Mouse (Mus musculus) effector memory CD4-positive, alpha-beta T cell, adult 5 months (primary cell): Measurements from ENCODE around the gene C7. TPM values are rescaled to one million over a fixed set of nuclear protein-coding genes. Genes with fewer than 3 reads are reported as not detected.

Experiments used
- polyA plus RNA-seq: library from polyadenylated mRNA; unstranded; fragments of 100-300 nt; shearing (Covaris generic); gene quantifications from one replicate; pipeline ENCODE4 v1.2.1, GENCODE M21; 2017

The C7 gene
- polyA plus RNA-seq: not detected

GRCm38 (mm10) chr15:5063635-5064034 lies at the start of gene C7:
C7 (minus strand) TSS chr15:5063740.

GRCm38 (mm10) chr15:5107686-5108654 lies 44.4 kb upstream of the C7 start, which contains the start of gene Card6:
Card6 (minus strand) TSS chr15:5108539.

Other genes starting within 250 kb of the C7 start
- not detected for gene Mroh2b, start 165.0 kb downstream of the C7 start, polyA plus RNA-seq
- gene Card6, start 44.8 kb upstream of the C7 start, polyA plus RNA-seq: 30.0 TPM
- gene Rpl37, start 52.9 kb upstream of the C7 start, polyA plus RNA-seq: 866 TPM
- gene Prkaa1, start 80.1 kb upstream of the C7 start, polyA plus RNA-seq: 32.9 TPM
- 26.4 TPM for gene Ttc33, start 121.8 kb upstream of the C7 start, polyA plus RNA-seq
- gene Ptger4, start 180.4 kb upstream of the C7 start, polyA plus RNA-seq: 85.6 TPM